In the genomic region with DNA sequence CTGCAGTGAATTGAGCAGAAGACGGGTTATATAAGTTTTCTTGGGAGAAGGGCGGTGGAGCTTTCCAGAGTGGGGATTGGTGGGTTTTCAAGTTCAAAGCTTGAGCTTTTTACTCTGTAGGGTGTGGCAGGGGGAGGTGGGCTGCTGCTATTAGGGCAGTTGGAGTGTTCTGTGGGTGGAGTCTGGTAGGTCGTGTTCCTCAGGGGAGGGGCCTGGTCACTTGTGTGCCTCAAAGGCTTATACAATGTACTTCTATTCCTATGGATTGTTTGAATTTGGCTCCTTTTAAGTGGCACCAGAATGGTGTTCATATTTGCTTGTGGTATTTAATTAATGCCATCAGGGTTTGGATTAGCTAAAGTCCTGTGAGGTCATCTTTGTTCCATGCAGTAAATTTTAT, we compare ENCODE assay signal across 21 mouse cellular contexts. TPM values are rescaled to one million over a fixed set of nuclear protein-coding genes. Genes with fewer than 3 reads are reported as not detected.
A peak's percentile ranks its signal among the peaks of the same experiment; 100 is the strongest.
DNase-seq lines count a peak whose midpoint lies in the region; ATAC-seq and TF ChIP-seq lines count a peak whose summit lies in the region.
"Had no signal": no experiment of that assay in that cellular context is flagged by ENCODE, and none has a peak within 500 bp of the region (broad histone marks: within the 10 kb centered on the region; RNA-seq: fewer than 3 reads in every experiment).

No protein-coding gene starts in this region.

- ATAC-seq in heart, embryonic 16.5 days (replicated peaks; ENCODE audit: extremely low read depth, insufficient read depth, low FRiP score) = no peak
- ATAC-seq in limb, embryonic 13.5 days (ENCODE audit: low FRiP score, low read depth) = peak; percentile 69
- ATAC-seq in stomach, embryonic 14.5 days (ENCODE audit: insufficient number of reproducible peaks, insufficient read depth, low FRiP score, low read depth) = peak; percentile 65; the same call in 1 of the 2 replicates
- ATAC-seq: forebrain, embryonic 14.5 days; intestine, embryonic 15.5 days had no signal

- no peak for DNase-seq in heart, postnatal 25 days (ENCODE audit: low spot score)
- no peak for DNase-seq in right cerebral cortex, adult 18-20 months
- no peak for DNase-seq in gastrocnemius, adult 2 months
- DNase-seq: adrenal gland, postnatal 36 days; cerebellum, adult 2 months; gastrocnemius, postnatal 25 days; heart, postnatal 10 days; kidney, postnatal 4 days; layer of hippocampus, adult 9-11 months; thymus, postnatal 36 days had no signal

- 0 out of 2 replicates have a peak, but pooled peaks cover 4% of the 10 kb centered on the region for H3K4me1 ChIP-seq in heart, embryonic 16.5 days (ENCODE audit: control insufficient read depth, insufficient read depth, low read length)
- peaks cover 4% of the 10 kb centered on the region for H3K4me1 ChIP-seq in bone marrow, adult 2 months (ENCODE audit: control insufficient read depth, insufficient read depth, low read length)
- H3K4me1 ChIP-seq in limb, embryonic 13.5 days = peaks cover 38% of the 10 kb centered on the region
- peaks cover 3% of the 10 kb centered on the region; the same call in 1 of the 2 replicates for H3K4me1 ChIP-seq in stomach, embryonic 14.5 days (ENCODE audit: control insufficient read depth, insufficient read depth, low read length)
- H3K4me1 ChIP-seq: heart, embryonic 10.5 days; hindbrain, embryonic 12.5 days; intestine, embryonic 15.5 days; kidney, embryonic 15.5 days had no signal

- H3K27ac ChIP-seq in heart, embryonic 16.5 days (ENCODE audit: low read length) = peak overlapping the region; percentile 16; the same call in 1 of the 2 replicates
- H3K27ac ChIP-seq in bone marrow, adult 2 months (ENCODE audit: control insufficient read depth, insufficient read depth, low read depth, low read length, poor library complexity) = peak overlapping the region; percentile 68; the same call in 1 of the 2 replicates
- H3K27ac ChIP-seq in limb, embryonic 13.5 days = peak overlapping the region; percentile 74; the same call in 1 of the 2 replicates
- no peak overlapping the region for H3K27ac ChIP-seq in stomach, embryonic 14.5 days (ENCODE audit: low read length)
- H3K27ac ChIP-seq in gastrocnemius, adult 2 months = no peak overlapping the region
- H3K27ac ChIP-seq: heart, embryonic 10.5 days; hindbrain, embryonic 12.5 days; intestine, embryonic 15.5 days; kidney, embryonic 15.5 days; midbrain, embryonic 10.5 days had no signal

- TF ChIP-seq CTCF in bone marrow, adult 2 months (IDR thresholded peaks at IDR 0.05; ENCODE audit: control insufficient read depth, insufficient read depth, low read length) = no peak
- no peak for TF ChIP-seq CTCF in gastrocnemius, adult 2 months (IDR thresholded peaks at IDR 0.05)

- intact Hi-C loops in heart, postnatal 25 days (cut with DNase I) = loop anchor here (5.0 kb wide), 1 partner anchor 45 kb away; no protein-coding TSS in a partner anchor
- intact Hi-C loops in gastrocnemius, adult 2 months (cut with DNase I) = no loop called here

- no peaks in the 10 kb centered on the region for H3K9me3 ChIP-seq in heart, embryonic 16.5 days (replicated peaks; ENCODE audit: control insufficient read depth, low read length)
- no peaks in the 10 kb centered on the region; the same call in 1 of the 2 replicates for H3K9me3 ChIP-seq in limb, embryonic 13.5 days
- H3K9me3 ChIP-seq in stomach, embryonic 14.5 days (ENCODE audit: control insufficient read depth, low read depth, low read length) = no peaks in the 10 kb centered on the region
- H3K9me3 ChIP-seq: heart, embryonic 10.5 days; hindbrain, embryonic 12.5 days; intestine, embryonic 15.5 days; kidney, embryonic 15.5 days; midbrain, embryonic 10.5 days had no signal

- no peaks in the 10 kb centered on the region for H3K27me3 ChIP-seq in heart, embryonic 16.5 days (ENCODE audit: control insufficient read depth, insufficient read depth, low read length)
- no peaks in the 10 kb centered on the region for H3K27me3 ChIP-seq in limb, embryonic 13.5 days
- H3K27me3 ChIP-seq in stomach, embryonic 14.5 days (ENCODE audit: control insufficient read depth, insufficient read depth, low read length) = no peaks in the 10 kb centered on the region
- H3K27me3 ChIP-seq: CH12.LX; hindbrain, embryonic 12.5 days; intestine, embryonic 15.5 days; kidney, embryonic 15.5 days had no signal

- 79% methylated on average over 3 of the region's 3 CpGs for WGBS in heart, embryonic 16.5 days
- 49% methylated on average over 3 of the region's 3 CpGs for WGBS in bone marrow, adult 2 months
- 52% methylated on average over 3 of the region's 3 CpGs for WGBS in limb, embryonic 13.5 days
- WGBS in stomach, embryonic 14.5 days = 61% methylated on average over 3 of the region's 3 CpGs

- no peak overlapping the region for H3K4me2 ChIP-seq in heart, embryonic 16.5 days (ENCODE audit: low read depth, low read length)
- H3K4me2 ChIP-seq in limb, embryonic 13.5 days (replicated peaks) = no peak overlapping the region
- H3K4me2 ChIP-seq in stomach, embryonic 14.5 days (replicated peaks; ENCODE audit: low read depth, low read length) = no peak overlapping the region
- H3K4me2 ChIP-seq: hindbrain, embryonic 12.5 days; intestine, embryonic 15.5 days; kidney, embryonic 15.5 days had no signal

- H3K36me3 ChIP-seq in heart, embryonic 16.5 days (ENCODE audit: control insufficient read depth, insufficient read depth) = no peaks in the 10 kb centered on the region
- H3K36me3 ChIP-seq in limb, embryonic 13.5 days = no peaks in the 10 kb centered on the region
- H3K36me3 ChIP-seq in stomach, embryonic 14.5 days (ENCODE audit: control insufficient read depth, insufficient read depth, low read length) = no peaks in the 10 kb centered on the region
- H3K36me3 ChIP-seq: heart, embryonic 10.5 days; hindbrain, embryonic 12.5 days; intestine, embryonic 15.5 days; kidney, embryonic 15.5 days; midbrain, embryonic 10.5 days had no signal

- TF ChIP-seq POLR2A in bone marrow, adult 2 months (IDR thresholded peaks at IDR 0.05; ENCODE audit: borderline replicate concordance, control insufficient read depth, low read depth, low read length) = no peak

- H3K9ac ChIP-seq in heart, embryonic 16.5 days (ENCODE audit: low read length) = no peak overlapping the region
- H3K9ac ChIP-seq in limb, embryonic 13.5 days = no peak overlapping the region
- H3K9ac ChIP-seq in stomach, embryonic 14.5 days (replicated peaks; ENCODE audit: low read depth, low read length) = no peak overlapping the region
- H3K9ac ChIP-seq: hindbrain, embryonic 12.5 days; intestine, embryonic 15.5 days; kidney, embryonic 15.5 days had no signal

- H3K4me3 ChIP-seq in heart, embryonic 16.5 days (ENCODE audit: low read length) = no peak overlapping the region
- no peak overlapping the region for H3K4me3 ChIP-seq in bone marrow, adult 2 months (replicated peaks; ENCODE audit: control insufficient read depth, low read depth, low read length)
- no peak overlapping the region for H3K4me3 ChIP-seq in limb, embryonic 13.5 days
- no peak overlapping the region for H3K4me3 ChIP-seq in stomach, embryonic 14.5 days (ENCODE audit: low read depth, low read length)
- no peak overlapping the region for H3K4me3 ChIP-seq in gastrocnemius, adult 2 months
- H3K4me3 ChIP-seq: heart, embryonic 10.5 days; hindbrain, embryonic 12.5 days; intestine, embryonic 15.5 days; kidney, embryonic 15.5 days; midbrain, embryonic 10.5 days had no signal

RNA-seq across cellular contexts. Expression of a gene that starts 12.6 kb away (rescaled TPM):
- polyA plus RNA-seq in heart, embryonic 16.5 days (2015; fragmentation: Nextera tagmentation; extraction: Ambion mirVana) = 69.8 and 71.1 TPM in 2 replicates
- total RNA-seq in heart, postnatal 25 days (2021) = 100 to 1,000 TPM; 109 to 112 TPM
- polyA plus RNA-seq in bone marrow, adult 2 months (2011; ENCODE audit: insufficient read depth, insufficient read length, low replicate concordance, missing spikeins) = 31.2 and 47.5 TPM in 2 replicates
- polyA plus RNA-seq in limb, embryonic 13.5 days (2015; fragmentation: Nextera tagmentation; extraction: Ambion mirVana) = 250 and 254 TPM in 2 replicates
- polyA plus RNA-seq in stomach, embryonic 14.5 days (2014; fragmentation: Nextera tagmentation; extraction: Ambion mirVana) = 140 TPM in 2 replicates
- 10 to 100 TPM; 56.8 to 61.4 TPM for total RNA-seq in gastrocnemius, adult 2 months (2021)

Comparison
In these comparisons a context has a peak if more than half of its experiments do, and no peak if none do; other contexts are left out.
1. H3K27ac ChIP-seq: peak in heart, embryonic 16.5 days (single experiment), bone marrow, adult 2 months (single experiment) and limb, embryonic 13.5 days (single experiment); none in stomach, embryonic 14.5 days (single experiment) and gastrocnemius, adult 2 months (single experiment).